Mouse (Mus musculus) cortical plate, adult 2 months (tissue): Measurements from ENCODE around the gene Hoxa7.

ENCODE experiments used
- CTCF ChIP-seq: fragments of 200-500 bp; IDR thresholded peaks from 2 replicates; pipeline ENCODE4 v1.5.1; 2011; ENCODE audit warnings: mild to moderate bottlenecking, control low read depth, low read length; ENCODE audit not compliant: insufficient read depth; ENCODE audit errors: extremely low read depth
- POLR2A ChIP-seq: fragments of 200-500 bp; IDR thresholded peaks from 2 replicates; pipeline ENCODE4 v1.6.1; 2011; ENCODE audit warnings: mild to moderate bottlenecking, low read length, control low read depth; ENCODE audit not compliant: insufficient read depth; ENCODE audit errors: extremely low read depth

- no peak for TF ChIP-seq CTCF
- TF ChIP-seq POLR2A, result no peak
These were observed 17.5 kb downstream of the Hoxa7 start, which contains the start of gene Hoxa5 for GRCm38 (mm10) chr6:52204050-52204752.
